Mouse (Mus musculus) splenic B cell, adult 2 months (primary cell): Measurements from ENCODE around the gene Ces2f.

Experiments used
- DNase-seq: peaks from one replicate; pipeline ENCODE4 v3.0.0-alpha.2; 2011; ENCODE audit warnings: low read depth, low spot score
- H3K27me3 ChIP-seq: 2 replicates; pipeline ENCODE4 v1.6.1; 2012; ENCODE audit warnings: mild to moderate bottlenecking, low read length, moderate library complexity, mixed read lengths; ENCODE audit not compliant: control insufficient read depth, poor library complexity, insufficient read depth, severe bottlenecking
- H3K36me3 ChIP-seq: 2 replicates; pipeline ENCODE4 v1.6.1; 2012; ENCODE audit warnings: mild to moderate bottlenecking, low read length, moderate library complexity, mixed read lengths; ENCODE audit not compliant: control insufficient read depth, poor library complexity, insufficient read depth, severe bottlenecking

Ces2f gene

GRCm38 (mm10) chr8:104999183-104999582 lies 52.0 kb downstream of the Ces2f start:
- Histone ChIP-seq H3K27me3 (no peaks in the 10 kb centered on the region), H3K36me3 (no peaks in the 10 kb centered on the region)
- no peak for DNase-seq

GRCm38 (mm10) chr8:105000586-105000985 lies 53.4 kb downstream of the Ces2f start, which contains the start of gene Ces2h:
Ces2h (plus strand) TSS chr8:105000853.
- no peaks in the 10 kb centered on the region for H3K36me3 ChIP-seq
- no peak for DNase-seq
- H3K27me3 ChIP-seq, result no peaks in the 10 kb centered on the region
